Mouse (Mus musculus): Measurements from ENCODE around the gene Itgam. TPM values are rescaled to one million over a fixed set of nuclear protein-coding genes. Genes with fewer than 3 reads are reported as not detected.
"Not testable (repeated sequence)": the region's sequence is repeated elsewhere in the genome, so short reads cannot be mapped to it uniquely, and the experiment has no call there.

Itgam gene
- total and polyA plus RNA-seq, 3 experiments = 0.07 to 0.30 (median 0.22) TPM

- DNase-seq (ENCODE audit: low spot score) (no peak), ATAC-seq (ENCODE audit: extremely low read depth, insufficient number of reproducible peaks, low FRiP score, poor library complexity, severe bottlenecking) (no peak)
- no peaks in the 10 kb centered on the region for H3K9me3 ChIP-seq (replicated peaks)
- H3K36me3 ChIP-seq (replicated peaks) = no peaks in the 10 kb centered on the region
- no peak overlapping the region for H3K4me3 ChIP-seq (ENCODE audit: low read depth, low read length)
- TF ChIP-seq POLR2AphosphoS5 (IDR thresholded peaks at IDR 0.05; ENCODE audit: insufficient replicate concordance, low read depth, low read length) = no peak
- no peak for TF ChIP-seq GATA2 (IDR thresholded peaks at IDR 0.05; ENCODE audit: borderline replicate concordance, low read depth, low read length)
- peaks cover 7% of the 10 kb centered on the region; the same call in 1 of the 2 replicates for H3K27me3 ChIP-seq (ENCODE audit: insufficient read depth, low read length)
- no peaks in the 10 kb centered on the region for H3K4me1 ChIP-seq (ENCODE audit: insufficient read depth, low read depth, low read length)
Measured at GRCm38 (mm10) chr7:128032989-128033293, 29.5 kb upstream of the Itgam start.

GRCm38 (mm10) chr7:128033616-128034015 is 28.8 kb upstream of the Itgam start:
- Histone ChIP-seq H3K27me3 (ENCODE audit: insufficient read depth, low read length) (peaks cover 7% of the 10 kb centered on the region; the same call in 1 of the 2 replicates), H3K4me1 (ENCODE audit: insufficient read depth, low read depth, low read length) (no peaks in the 10 kb centered on the region), H3K9me3 (replicated peaks) (no peaks in the 10 kb centered on the region), H3K36me3 (replicated peaks) (no peaks in the 10 kb centered on the region), H3K4me3 (ENCODE audit: low read depth, low read length) (no peak overlapping the region)
- ATAC-seq (ENCODE audit: extremely low read depth, insufficient number of reproducible peaks, low FRiP score, poor library complexity, severe bottlenecking) (no peak), DNase-seq (ENCODE audit: low spot score) (no peak)
- no peak for TF ChIP-seq POLR2AphosphoS5 (IDR thresholded peaks at IDR 0.05; ENCODE audit: insufficient replicate concordance, low read depth, low read length)
- no peak for TF ChIP-seq CTCF (IDR thresholded peaks at IDR 0.05; ENCODE audit: low read depth, low read length)
- no peak for TF ChIP-seq GATA2 (IDR thresholded peaks at IDR 0.05; ENCODE audit: borderline replicate concordance, low read depth, low read length)
- no peak for TF ChIP-seq GATA1 (IDR thresholded peaks at IDR 0.05; ENCODE audit: borderline replicate concordance, low read length)
- TF ChIP-seq TAL1 (conservative IDR thresholded peaks at IDR 0.05; ENCODE audit: low read depth, low read length) = no peak

GRCm38 (mm10) chr7:128042161-128042820 is 20.1 kb upstream of the Itgam start:
- H3K27me3 ChIP-seq (ENCODE audit: insufficient read depth, low read length); H3K36me3 ChIP-seq (replicated peaks); ATAC-seq (ENCODE audit: extremely low read depth, insufficient number of reproducible peaks, low FRiP score, poor library complexity, severe bottlenecking); H3K4me1 ChIP-seq (ENCODE audit: insufficient read depth, low read depth, low read length); H3K9me3 ChIP-seq (replicated peaks); H3K4me3 ChIP-seq (ENCODE audit: low read depth, low read length); DNase-seq (ENCODE audit: low spot score): not testable (repeated sequence)

- H3K9me3 ChIP-seq (replicated peaks) = no peaks in the 10 kb centered on the region
- no peak for ATAC-seq (ENCODE audit: extremely low read depth, insufficient number of reproducible peaks, low FRiP score, poor library complexity, severe bottlenecking)
- H3K27me3 ChIP-seq (ENCODE audit: insufficient read depth, low read length) = peaks cover 9% of the 10 kb centered on the region; the same call in 1 of the 2 replicates
- no peaks in the 10 kb centered on the region for H3K36me3 ChIP-seq (replicated peaks)
- H3K4me1 ChIP-seq (ENCODE audit: insufficient read depth, low read depth, low read length) = no peaks in the 10 kb centered on the region
- no peak overlapping the region for H3K4me3 ChIP-seq (ENCODE audit: low read depth, low read length)
- DNase-seq (ENCODE audit: low spot score) = no peak
- TF ChIP-seq TAL1 (conservative IDR thresholded peaks at IDR 0.05; ENCODE audit: low read depth, low read length) (no peak), CTCF (IDR thresholded peaks at IDR 0.05; ENCODE audit: low read depth, low read length) (no peak), GATA2 (IDR thresholded peaks at IDR 0.05; ENCODE audit: borderline replicate concordance, low read depth, low read length) (no peak), GATA1 (IDR thresholded peaks at IDR 0.05; ENCODE audit: borderline replicate concordance, low read length) (no peak), POLR2AphosphoS5 (IDR thresholded peaks at IDR 0.05; ENCODE audit: insufficient replicate concordance, low read depth, low read length) (no peak)
Measured at GRCm38 (mm10) chr7:128044142-128044785, 18.2 kb upstream of the Itgam start.

GRCm38 (mm10) chr7:128045640-128046039 is 16.8 kb upstream of the Itgam start:
- Histone ChIP-seq H3K9me3 (replicated peaks) (no peaks in the 10 kb centered on the region), H3K27me3 (ENCODE audit: insufficient read depth, low read length) (peaks cover 12% of the 10 kb centered on the region), H3K36me3 (replicated peaks) (no peaks in the 10 kb centered on the region), H3K4me3 (ENCODE audit: low read depth, low read length) (no peak overlapping the region), H3K4me1 (ENCODE audit: insufficient read depth, low read depth, low read length) (peaks cover 2% of the 10 kb centered on the region)
- no peak for TF ChIP-seq GATA1 (IDR thresholded peaks at IDR 0.05; ENCODE audit: borderline replicate concordance, low read length)
- no peak for TF ChIP-seq GATA2 (IDR thresholded peaks at IDR 0.05; ENCODE audit: borderline replicate concordance, low read depth, low read length)
- TF ChIP-seq CTCF (IDR thresholded peaks at IDR 0.05; ENCODE audit: low read depth, low read length) = no peak
- TF ChIP-seq TAL1 (conservative IDR thresholded peaks at IDR 0.05; ENCODE audit: low read depth, low read length) = no peak
- TF ChIP-seq POLR2AphosphoS5 (IDR thresholded peaks at IDR 0.05; ENCODE audit: insufficient replicate concordance, low read depth, low read length) = no peak
- ATAC-seq (ENCODE audit: extremely low read depth, insufficient number of reproducible peaks, low FRiP score, poor library complexity, severe bottlenecking) (no peak), DNase-seq (ENCODE audit: low spot score) (no peak)

- no peak overlapping the region for H3K4me3 ChIP-seq (ENCODE audit: low read depth, low read length)
- TF ChIP-seq TAL1 (conservative IDR thresholded peaks at IDR 0.05; ENCODE audit: low read depth, low read length) = no peak
- DNase-seq (ENCODE audit: low spot score) (no peak), ATAC-seq (ENCODE audit: extremely low read depth, insufficient number of reproducible peaks, low FRiP score, poor library complexity, severe bottlenecking) (no peak)
- H3K9me3 ChIP-seq (replicated peaks) = no peaks in the 10 kb centered on the region
- no peaks in the 10 kb centered on the region for H3K36me3 ChIP-seq (replicated peaks)
- peaks cover 8% of the 10 kb centered on the region for H3K4me1 ChIP-seq (ENCODE audit: insufficient read depth, low read depth, low read length)
- peaks cover 27% of the 10 kb centered on the region for H3K27me3 ChIP-seq (ENCODE audit: insufficient read depth, low read length)
Measured at GRCm38 (mm10) chr7:128048819-128049218, 13.6 kb upstream of the Itgam start.

- no peak for DNase-seq (ENCODE audit: low spot score)
- Histone ChIP-seq H3K4me1 (ENCODE audit: insufficient read depth, low read depth, low read length) (peaks cover 8% of the 10 kb centered on the region), H3K9me3 (replicated peaks) (no peaks in the 10 kb centered on the region), H3K36me3 (replicated peaks) (no peaks in the 10 kb centered on the region), H3K27me3 (ENCODE audit: insufficient read depth, low read length) (peaks cover 27% of the 10 kb centered on the region), H3K4me3 (ENCODE audit: low read depth, low read length) (no peak overlapping the region)
- TF ChIP-seq GATA1 (IDR thresholded peaks at IDR 0.05; ENCODE audit: borderline replicate concordance, low read length) (no peak), GATA2 (IDR thresholded peaks at IDR 0.05; ENCODE audit: borderline replicate concordance, low read depth, low read length) (no peak), CTCF (IDR thresholded peaks at IDR 0.05; ENCODE audit: low read depth, low read length) (no peak), POLR2AphosphoS5 (IDR thresholded peaks at IDR 0.05; ENCODE audit: insufficient replicate concordance, low read depth, low read length) (no peak), TAL1 (conservative IDR thresholded peaks at IDR 0.05; ENCODE audit: low read depth, low read length) (no peak)
- ATAC-seq (ENCODE audit: extremely low read depth, insufficient number of reproducible peaks, low FRiP score, poor library complexity, severe bottlenecking) = no peak
Measured at GRCm38 (mm10) chr7:128049254-128049653, 13.2 kb upstream of the Itgam start.

All from G1E (cell line).